ENCODE assay signal across 21 mouse cellular contexts in the genomic region with DNA sequence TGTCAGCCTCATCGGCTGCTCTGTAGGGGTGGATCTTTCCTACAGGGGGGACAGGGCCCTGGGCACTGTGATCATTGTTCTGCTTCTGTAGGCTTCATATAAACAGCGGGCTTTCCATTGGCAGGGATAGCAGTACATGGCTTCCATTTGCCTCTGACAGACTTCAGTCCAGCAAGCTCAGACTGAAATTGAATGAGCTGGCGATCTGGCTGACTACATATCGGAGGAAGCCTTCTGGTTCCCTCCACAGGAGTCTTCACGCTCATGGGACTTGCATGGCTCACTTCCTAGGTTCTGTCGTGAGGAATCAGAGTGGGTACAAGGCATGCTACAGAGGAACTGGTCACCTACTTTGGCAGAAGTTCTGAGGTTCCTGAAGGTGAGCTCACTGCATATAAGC.
DNase-seq lines count a peak whose midpoint lies in the region; TF ChIP-seq lines count a peak whose summit lies in the region.
"Had no signal": no experiment of that assay in that cellular context is flagged by ENCODE, and none has a peak within 500 bp of the region (broad histone marks: within the 10 kb centered on the region; RNA-seq: fewer than 3 reads in every experiment).

No protein-coding gene starts in this region.

- H3K27me3 ChIP-seq in cerebellum, adult 2 months (ENCODE audit: control insufficient read depth, insufficient read depth, low read length), result no peaks in the 10 kb centered on the region
- H3K27me3 ChIP-seq: embryonic facial prominence, embryonic 12.5 days; embryonic facial prominence, embryonic 15.5 days; heart, embryonic 15.5 days had no signal

- no peak overlapping the region for H3K27ac ChIP-seq in cerebellum, adult 2 months (ENCODE audit: insufficient read depth, low read length)
- H3K27ac ChIP-seq: embryonic facial prominence, embryonic 12.5 days; embryonic facial prominence, embryonic 15.5 days; gastrocnemius, adult 2 months; heart, embryonic 15.5 days; hindbrain, embryonic 14.5 days; hindbrain, postnatal 0 days had no signal

- no peaks in the 10 kb centered on the region for H3K4me1 ChIP-seq in cerebellum, adult 2 months (ENCODE audit: control insufficient read depth, insufficient read depth, low read length)
- H3K4me1 ChIP-seq: embryonic facial prominence, embryonic 12.5 days; embryonic facial prominence, embryonic 15.5 days; heart, embryonic 12.5 days; heart, embryonic 15.5 days had no signal

- H3K4me3 ChIP-seq in cerebellum, adult 2 months (replicated peaks; ENCODE audit: insufficient read depth, low read depth, low read length), result no peak overlapping the region
- H3K4me3 ChIP-seq: embryonic facial prominence, embryonic 12.5 days; embryonic facial prominence, embryonic 15.5 days; gastrocnemius, adult 2 months; heart, embryonic 12.5 days; heart, embryonic 15.5 days had no signal

- TF ChIP-seq POLR2A in cerebellum, adult 2 months (IDR thresholded peaks at IDR 0.05; ENCODE audit: borderline replicate concordance, insufficient read depth, low read length), result no peak

- intact Hi-C loops in heart, postnatal 14 days (cut with DNase I), result no loop called here

- no peak for TF ChIP-seq CTCF in cerebellum, adult 2 months (IDR thresholded peaks at IDR 0.05; ENCODE audit: borderline replicate concordance, insufficient read depth, low read depth, low read length)

- 10% methylated on average over 6 of the region's 6 CpGs for WGBS in cerebellum, adult 2 months

- peak; percentile 14 to 45 for DNase-seq in cerebellum, adult 2 months
- DNase-seq in cerebellum, postnatal 4 days (ENCODE audit: low spot score in 2 of 2), result no peak
- peak; percentile 18 for DNase-seq in heart, adult 11 months
- DNase-seq in heart, postnatal 14 days, result no peak
- peak; percentile 6 to 15 for DNase-seq in cerebellum, postnatal 36 days
- no peak for DNase-seq in urinary bladder, adult 2 months (ENCODE audit: low spot score)
- DNase-seq: adrenal gland, adult 2 months; adrenal gland, postnatal 14 days; forebrain, postnatal 0 days; gastrocnemius, adult 2 months; gastrocnemius, postnatal 14 days; heart, adult 18-20 months; heart, postnatal 10 days; heart, postnatal 4 days; kidney, adult 18-20 months had no signal

Comparison
In these comparisons a context has a peak if more than half of its experiments do, and no peak if none do; other contexts are left out.
1. DNase-seq: peak in cerebellum, adult 2 months (2 of 2), heart, adult 11 months (single experiment) and cerebellum, postnatal 36 days (2 of 2); none in cerebellum, postnatal 4 days (0 of 2), heart, postnatal 14 days (0 of 2) and urinary bladder, adult 2 months (single experiment).